Mouse (Mus musculus) thymus, adult 2 months (tissue): ENCODE results near the gene Ttc9.

Source experiments
- CTCF ChIP-seq: fragments of 200-500 bp; IDR thresholded peaks from 2 replicates; pipeline ENCODE4 v1.5.1; 2012; ENCODE audit warnings: mild to moderate bottlenecking, control low read depth, low read length, moderate library complexity, borderline replicate concordance; ENCODE audit not compliant: control insufficient read depth, poor library complexity, insufficient read depth; ENCODE audit errors: extremely low read depth
- POLR2A ChIP-seq: fragments of 200-500 bp; IDR thresholded peaks from 2 replicates; pipeline ENCODE4 v1.6.1; 2012; ENCODE audit warnings: mild to moderate bottlenecking, low read length, control low read depth, moderate library complexity; ENCODE audit not compliant: control insufficient read depth, poor library complexity, insufficient read depth; ENCODE audit errors: extremely low read depth

GRCm38 (mm10) chr12:81685981-81686380 lies 54.9 kb downstream of the Ttc9 start:
- TF ChIP-seq CTCF, result no peak
- no peak for TF ChIP-seq POLR2A
